7 mouse cellular contexts compared by ENCODE assay signal in genomic region chr8:118961877-118962545, GRCm38 (mm10).
A peak's percentile ranks its signal among the peaks of the same experiment; 100 is the strongest.
DNase-seq lines count a peak whose midpoint lies in the region.

No protein-coding gene starts in this region.

- DNase-seq in heart, postnatal 36 days = peak; percentile 4 to 6
- DNase-seq in heart, adult 11 months = no peak
- DNase-seq in urinary bladder, postnatal 36 days (ENCODE audit: low spot score in 2 of 2) = peak; percentile 17 to 24
- no peak for DNase-seq in urinary bladder, adult 2 months (ENCODE audit: low spot score)
- DNase-seq in cerebellum, postnatal 36 days = peak; percentile 82 to 85
- DNase-seq in layer of hippocampus, adult 11-12 months (ENCODE audit: low spot score) = no peak
- no peak for DNase-seq in left cerebral cortex, postnatal 14 days (ENCODE audit: low spot score in 2 of 2)

- intact Hi-C loops in heart, postnatal 36 days (cut with DNase I) = no loop called here
- intact Hi-C loops in left cerebral cortex, postnatal 14 days (cut with DNase I) = no loop called here

Comparison
In these comparisons a context has a peak if more than half of its experiments do, and no peak if none do; other contexts are left out.
1. DNase-seq: peak in heart, postnatal 36 days (2 of 2), urinary bladder, postnatal 36 days (2 of 2) and cerebellum, postnatal 36 days (2 of 2); none in heart, adult 11 months (single experiment), urinary bladder, adult 2 months (single experiment), layer of hippocampus, adult 11-12 months (single experiment) and left cerebral cortex, postnatal 14 days (0 of 2).